Mouse (Mus musculus): Measurements from ENCODE around the gene Phf1.

DNA sequence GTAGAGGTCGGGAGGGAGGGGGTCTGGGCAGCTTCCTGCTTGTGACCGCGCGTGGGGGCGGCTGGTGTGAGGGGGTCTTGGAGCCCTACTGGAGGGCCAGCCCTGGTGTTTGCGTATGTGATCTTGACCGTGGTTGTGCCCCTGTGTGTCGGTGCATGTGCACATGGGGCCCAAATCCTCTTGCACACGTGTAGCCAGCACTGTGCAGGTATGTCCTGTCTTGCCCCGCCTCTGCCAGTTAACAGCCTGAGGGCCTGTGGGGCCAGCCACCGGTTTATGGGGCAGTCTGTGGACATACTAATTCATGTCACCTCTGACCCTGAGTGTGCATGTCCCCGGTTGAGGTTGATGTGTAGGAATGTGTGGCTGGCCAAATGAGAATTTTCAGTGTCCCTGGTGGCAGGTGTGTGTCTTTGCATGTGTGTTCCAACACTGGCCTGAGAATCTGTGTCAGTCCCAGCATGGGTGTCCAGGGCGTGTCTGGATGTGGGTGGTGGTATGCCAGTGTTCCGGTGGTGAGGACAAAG lies 16.3 kb downstream of the Phf1 start:
- TF ChIP-seq CTCF (conservative IDR thresholded peaks at IDR 0.05; ENCODE audit: insufficient read depth, insufficient read length, low read depth, low read length): peak; percentile 38; the same call in 1 of the 2 replicates
- no peak for TF ChIP-seq POLR2A (IDR thresholded peaks at IDR 0.05; ENCODE audit: low read depth, low read length)

Measured in kidney, adult 2 months (tissue).